Mouse (Mus musculus): ENCODE data around the gene 5530401A14Rik. TPM values are rescaled to one million over a fixed set of nuclear protein-coding genes. Genes with fewer than 3 reads are reported as not detected.

Gene 5530401A14Rik
- polyA plus RNA-seq, 1 experiment = 0.01 TPM

GRCm38 (mm10) chr11:81871506-81872213, 11.2 kb downstream of the 5530401A14Rik start:
- TF ChIP-seq POLR2A (IDR thresholded peaks at IDR 0.05; ENCODE audit: borderline replicate concordance, extremely low read depth, insufficient read depth, insufficient read length, poor library complexity, severe bottlenecking) (no peak), CTCF (IDR thresholded peaks at IDR 0.05; ENCODE audit: borderline replicate concordance, extremely low read depth, insufficient read depth, insufficient read length) (no peak)
- DNase-seq (ENCODE audit: low read depth) = peak; percentile 46

GRCm38 (mm10) chr11:81896511-81896910, 36.0 kb downstream of the 5530401A14Rik start:
- TF ChIP-seq CTCF (IDR thresholded peaks at IDR 0.05; ENCODE audit: borderline replicate concordance, extremely low read depth, insufficient read depth, insufficient read length) (no peak), POLR2A (IDR thresholded peaks at IDR 0.05; ENCODE audit: borderline replicate concordance, extremely low read depth, insufficient read depth, insufficient read length, poor library complexity, severe bottlenecking) (no peak)
- no peak for DNase-seq (ENCODE audit: low read depth)

GRCm38 (mm10) chr11:81897547-81898354, 37.3 kb downstream of the 5530401A14Rik start:
- TF ChIP-seq CTCF (IDR thresholded peaks at IDR 0.05; ENCODE audit: borderline replicate concordance, extremely low read depth, insufficient read depth, insufficient read length) (no peak), POLR2A (IDR thresholded peaks at IDR 0.05; ENCODE audit: borderline replicate concordance, extremely low read depth, insufficient read depth, insufficient read length, poor library complexity, severe bottlenecking) (no peak)
- DNase-seq (ENCODE audit: low read depth) = peak; percentile 88

GRCm38 (mm10) chr11:81902318-81902717, 41.8 kb downstream of the 5530401A14Rik start:
- TF ChIP-seq CTCF (IDR thresholded peaks at IDR 0.05; ENCODE audit: borderline replicate concordance, extremely low read depth, insufficient read depth, insufficient read length) (no peak), POLR2A (IDR thresholded peaks at IDR 0.05; ENCODE audit: borderline replicate concordance, extremely low read depth, insufficient read depth, insufficient read length, poor library complexity, severe bottlenecking) (no peak)
- no peak for DNase-seq (ENCODE audit: low read depth)

- no peak for TF ChIP-seq CTCF (IDR thresholded peaks at IDR 0.05; ENCODE audit: borderline replicate concordance, extremely low read depth, insufficient read depth, insufficient read length)
- no peak for TF ChIP-seq POLR2A (IDR thresholded peaks at IDR 0.05; ENCODE audit: borderline replicate concordance, extremely low read depth, insufficient read depth, insufficient read length, poor library complexity, severe bottlenecking)
- DNase-seq (ENCODE audit: low read depth) = no peak
Measured at GRCm38 (mm10) chr11:81908760-81909159, 48.3 kb downstream of the 5530401A14Rik start.

- DNase-seq (ENCODE audit: low read depth) = no peak
- TF ChIP-seq POLR2A (IDR thresholded peaks at IDR 0.05; ENCODE audit: borderline replicate concordance, extremely low read depth, insufficient read depth, insufficient read length, poor library complexity, severe bottlenecking) = no peak
- no peak for TF ChIP-seq CTCF (IDR thresholded peaks at IDR 0.05; ENCODE audit: borderline replicate concordance, extremely low read depth, insufficient read depth, insufficient read length)
Measured at GRCm38 (mm10) chr11:81909397-81909894, 49.0 kb downstream of the 5530401A14Rik start.

- TF ChIP-seq CTCF (IDR thresholded peaks at IDR 0.05; ENCODE audit: borderline replicate concordance, extremely low read depth, insufficient read depth, insufficient read length) (no peak), POLR2A (IDR thresholded peaks at IDR 0.05; ENCODE audit: borderline replicate concordance, extremely low read depth, insufficient read depth, insufficient read length, poor library complexity, severe bottlenecking) (no peak)
- DNase-seq (ENCODE audit: low read depth) = no peak
Measured at GRCm38 (mm10) chr11:81913071-81913470, 52.6 kb downstream of the 5530401A14Rik start.

GRCm38 (mm10) chr11:81915501-81915900, 55.0 kb downstream of the 5530401A14Rik start:
- TF ChIP-seq CTCF (IDR thresholded peaks at IDR 0.05; ENCODE audit: borderline replicate concordance, extremely low read depth, insufficient read depth, insufficient read length) (no peak), POLR2A (IDR thresholded peaks at IDR 0.05; ENCODE audit: borderline replicate concordance, extremely low read depth, insufficient read depth, insufficient read length, poor library complexity, severe bottlenecking) (no peak)
- peak; percentile 61 for DNase-seq (ENCODE audit: low read depth)

GRCm38 (mm10) chr11:81923096-81923495, 62.6 kb downstream of the 5530401A14Rik start:
- no peak for DNase-seq (ENCODE audit: low read depth)
- TF ChIP-seq POLR2A (IDR thresholded peaks at IDR 0.05; ENCODE audit: borderline replicate concordance, extremely low read depth, insufficient read depth, insufficient read length, poor library complexity, severe bottlenecking) = no peak
- TF ChIP-seq CTCF (IDR thresholded peaks at IDR 0.05; ENCODE audit: borderline replicate concordance, extremely low read depth, insufficient read depth, insufficient read length) = no peak

GRCm38 (mm10) chr11:81923626-81924025, 63.2 kb downstream of the 5530401A14Rik start:
- DNase-seq (ENCODE audit: low read depth) = no peak
- TF ChIP-seq POLR2A (IDR thresholded peaks at IDR 0.05; ENCODE audit: borderline replicate concordance, extremely low read depth, insufficient read depth, insufficient read length, poor library complexity, severe bottlenecking) = no peak
- TF ChIP-seq CTCF (IDR thresholded peaks at IDR 0.05; ENCODE audit: borderline replicate concordance, extremely low read depth, insufficient read depth, insufficient read length) = no peak

- peak; percentile 80 for DNase-seq (ENCODE audit: low read depth)
- TF ChIP-seq CTCF (IDR thresholded peaks at IDR 0.05; ENCODE audit: borderline replicate concordance, extremely low read depth, insufficient read depth, insufficient read length) = no peak
- TF ChIP-seq POLR2A (IDR thresholded peaks at IDR 0.05; ENCODE audit: borderline replicate concordance, extremely low read depth, insufficient read depth, insufficient read length, poor library complexity, severe bottlenecking) = no peak
Measured at GRCm38 (mm10) chr11:81926393-81926792, 65.9 kb downstream of the 5530401A14Rik start.
